Mouse (Mus musculus): ENCODE measurements around the gene Agl. TPM values are rescaled to one million over a fixed set of nuclear protein-coding genes. Genes with fewer than 3 reads are reported as not detected.

The Agl gene
- polyA plus RNA-seq, 1 experiment from 2014 or later: 150 TPM

DNA sequence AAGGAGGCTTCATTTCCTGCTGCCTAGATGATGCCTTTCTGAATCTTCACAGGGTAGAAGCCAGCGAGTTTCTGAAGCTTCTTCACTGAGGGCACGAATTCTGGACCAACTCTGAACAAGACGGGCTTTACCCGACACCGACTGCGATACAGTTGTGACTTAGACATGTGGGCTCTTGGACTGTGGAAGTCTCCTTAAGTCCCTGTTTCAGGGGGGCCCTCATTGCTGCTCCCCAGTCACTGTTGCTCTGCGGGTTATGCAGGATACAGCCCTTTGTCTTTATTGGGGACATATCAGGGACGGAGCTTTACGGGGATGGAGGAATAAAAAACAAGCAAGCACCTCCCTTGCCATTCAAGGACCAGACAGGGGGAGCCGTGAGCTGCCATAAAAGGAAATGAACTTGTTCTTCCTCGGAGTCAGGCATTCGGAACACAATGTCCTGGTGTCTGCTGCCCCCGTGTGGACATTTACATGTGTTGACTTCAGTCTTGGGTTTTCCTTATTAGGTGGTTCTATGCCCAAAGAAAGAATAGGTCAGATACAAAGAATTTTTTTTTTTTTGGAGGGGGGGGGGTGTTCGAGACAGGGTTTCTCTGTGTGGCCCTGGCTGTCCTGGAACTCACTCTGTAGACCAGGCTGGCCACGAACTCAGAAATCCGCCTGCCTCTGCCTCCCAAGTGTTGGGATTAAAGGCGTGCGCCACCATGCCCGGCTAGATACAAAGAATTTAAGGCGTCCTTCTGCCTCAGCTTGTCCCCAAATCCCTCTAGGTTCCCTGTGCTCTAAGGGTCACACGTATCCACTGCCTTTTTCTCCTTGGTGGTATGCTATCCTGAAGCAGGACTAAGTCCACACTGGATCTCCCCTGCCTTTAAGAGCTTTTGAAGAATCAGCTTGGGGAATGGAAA lies 28.1 kb upstream of the Agl start:
- Histone ChIP-seq H3K9ac (peak overlapping the region; percentile 52), H3K9me3 (replicated peaks) (no peaks in the 10 kb centered on the region), H3K4me1 (replicated peaks) (peaks cover 8% of the 10 kb centered on the region), H3K4me2 (peak overlapping the region; percentile 80), H3K36me3 (no peaks in the 10 kb centered on the region), H3K27me3 (no peaks in the 10 kb centered on the region), H3K27ac (peak overlapping the region; percentile 62; the same call in 1 of the 2 replicates), H3K4me3 (peak overlapping the region; percentile 47)
- ATAC-seq (replicated peaks; ENCODE audit: insufficient number of reproducible peaks, insufficient read depth, low FRiP score, low read depth): no peak; the same call in none of the 2 replicates
- WGBS: 19% methylated on average over 21 of the region's 21 CpGs

DNA sequence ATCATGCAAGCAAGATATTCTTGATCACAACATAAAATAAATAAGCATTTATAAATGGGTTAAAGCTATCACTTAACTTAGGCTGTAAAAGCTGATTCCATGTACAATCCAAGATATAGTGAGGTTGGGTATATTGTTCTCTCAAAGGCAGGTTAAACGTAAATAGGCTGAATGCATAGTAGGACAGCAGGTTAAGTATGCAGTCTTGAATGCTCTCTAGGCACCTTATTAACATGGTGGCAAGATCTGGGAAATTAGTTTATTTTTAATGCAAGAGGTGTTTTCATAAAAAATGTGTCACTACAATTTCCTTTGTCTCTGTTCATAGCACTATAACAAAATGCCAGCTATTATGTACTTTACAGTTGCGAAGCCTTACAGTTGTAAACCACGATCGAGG lies 27.4 kb upstream of the Agl start:
- Histone ChIP-seq H3K4me3 (peak overlapping the region; percentile 47), H3K4me1 (replicated peaks) (peaks cover 8% of the 10 kb centered on the region), H3K9me3 (replicated peaks) (no peaks in the 10 kb centered on the region), H3K27ac (peak overlapping the region; percentile 62; the same call in 1 of the 2 replicates), H3K36me3 (no peaks in the 10 kb centered on the region), H3K27me3 (no peaks in the 10 kb centered on the region), H3K4me2 (peak overlapping the region; percentile 80), H3K9ac (peak overlapping the region; percentile 52)
- WGBS: 62% methylated on average over 4 of the region's 4 CpGs
- ATAC-seq (replicated peaks; ENCODE audit: insufficient number of reproducible peaks, insufficient read depth, low FRiP score, low read depth): no peak

DNA sequence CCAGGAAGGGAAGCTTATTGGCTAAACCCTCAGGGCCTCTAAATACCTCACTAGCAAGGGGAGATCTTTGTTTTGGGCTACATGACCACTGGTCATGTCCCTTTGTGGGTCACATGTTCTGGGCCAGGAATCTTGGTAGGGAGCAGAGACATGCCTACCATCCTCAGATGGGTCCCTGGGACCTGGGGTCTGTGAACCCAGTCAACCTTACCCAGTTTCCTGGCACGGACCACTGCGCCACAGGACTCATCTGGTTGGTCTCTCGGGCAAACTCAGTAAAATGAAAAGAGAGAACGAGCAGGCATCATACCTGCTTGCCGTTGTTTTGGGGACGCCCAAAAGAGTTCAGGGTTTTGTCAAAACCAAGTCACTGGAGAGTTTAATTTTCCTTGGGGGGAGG lies 26.3 kb upstream of the Agl start:
- H3K4me2 ChIP-seq: no peak overlapping the region
- H3K4me3 ChIP-seq: no peak overlapping the region
- H3K27ac ChIP-seq: no peak overlapping the region
- H3K9me3 ChIP-seq (replicated peaks): no peaks in the 10 kb centered on the region
- WGBS: 92% methylated on average over 6 of the region's 6 CpGs
- no peaks in the 10 kb centered on the region for H3K36me3 ChIP-seq
- H3K27me3 ChIP-seq: no peaks in the 10 kb centered on the region
- peaks cover 8% of the 10 kb centered on the region for H3K4me1 ChIP-seq (replicated peaks)
- no peak overlapping the region for H3K9ac ChIP-seq
- no peak for ATAC-seq (replicated peaks; ENCODE audit: insufficient number of reproducible peaks, insufficient read depth, low FRiP score, low read depth)

DNA sequence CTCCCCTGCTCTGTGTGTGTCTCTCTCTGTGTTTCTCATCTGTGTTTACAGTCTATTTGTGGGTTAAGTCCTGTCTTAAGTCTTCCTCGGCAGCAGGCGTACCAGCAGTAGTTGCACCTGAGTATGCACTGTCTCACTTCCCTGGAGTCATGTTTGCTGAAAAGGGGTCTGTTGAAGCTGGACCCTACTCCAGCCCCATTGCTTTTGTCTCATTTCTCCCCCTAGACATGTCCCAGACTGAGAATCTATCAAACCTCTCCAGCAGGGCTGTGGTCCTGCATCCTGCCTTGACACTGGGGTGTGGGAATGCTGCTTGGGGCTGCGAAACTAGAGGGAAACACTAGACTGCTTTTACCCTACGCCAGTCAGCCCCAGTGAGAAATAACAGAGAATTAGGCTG lies 25.5 kb upstream of the Agl start:
- 76% methylated on average over 4 of the region's 4 CpGs for WGBS
- no peak for ATAC-seq (replicated peaks; ENCODE audit: insufficient number of reproducible peaks, insufficient read depth, low FRiP score, low read depth)

DNA sequence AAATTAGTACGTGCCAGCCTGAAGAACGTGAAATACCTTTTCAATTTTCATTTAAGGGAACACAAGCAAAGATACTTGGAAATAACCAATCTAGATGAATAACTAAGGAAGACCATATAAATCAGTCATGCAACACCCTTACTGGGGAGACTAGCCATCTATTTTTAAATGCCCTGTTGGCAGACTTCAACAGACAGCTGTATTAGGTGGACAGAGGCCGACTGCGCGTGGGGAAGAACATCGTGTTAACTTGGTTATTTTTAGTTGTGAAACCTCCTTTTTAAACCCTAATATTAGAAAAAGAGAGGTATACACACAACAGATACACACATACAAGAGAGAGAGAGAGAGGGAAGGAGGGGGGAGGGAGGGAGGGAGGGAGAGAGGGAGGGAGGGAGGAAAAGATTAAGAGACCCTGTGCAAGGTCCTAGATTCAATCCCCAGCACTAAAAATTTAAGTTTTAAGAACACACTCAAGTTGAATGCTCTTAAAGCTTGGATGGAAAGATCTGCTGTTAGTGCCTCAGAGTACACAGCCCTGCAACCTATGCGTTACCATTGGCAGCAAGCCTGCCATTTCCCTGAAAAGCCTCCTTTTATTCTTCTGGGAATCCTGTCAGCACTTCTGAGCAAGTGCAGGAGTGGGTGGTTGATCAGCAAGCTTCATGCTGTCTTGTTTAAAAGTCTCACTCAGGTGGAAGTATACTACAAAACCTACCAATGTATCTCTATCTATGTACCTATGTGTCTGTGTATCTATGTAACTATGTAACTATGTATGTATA lies 24.8 kb upstream of the Agl start:
- 0 out of 2 replicates have a peak overlapping the region, but pooled peaks have one; percentile 6 for H3K4me2 ChIP-seq
- WGBS: 53% methylated on average over 7 of the region's 7 CpGs

More for the DNA sequence above, 25.5 kb upstream of the Agl start:
- no peak overlapping the region for H3K4me3 ChIP-seq
- peaks cover 8% of the 10 kb centered on the region for H3K4me1 ChIP-seq (replicated peaks)
- H3K27me3 ChIP-seq: no peaks in the 10 kb centered on the region
- H3K36me3 ChIP-seq: no peaks in the 10 kb centered on the region
- no peaks in the 10 kb centered on the region for H3K9me3 ChIP-seq (replicated peaks)
- H3K9ac ChIP-seq: no peak overlapping the region
- no peak overlapping the region for H3K4me2 ChIP-seq
- H3K27ac ChIP-seq: peak overlapping the region; percentile 21

DNA sequence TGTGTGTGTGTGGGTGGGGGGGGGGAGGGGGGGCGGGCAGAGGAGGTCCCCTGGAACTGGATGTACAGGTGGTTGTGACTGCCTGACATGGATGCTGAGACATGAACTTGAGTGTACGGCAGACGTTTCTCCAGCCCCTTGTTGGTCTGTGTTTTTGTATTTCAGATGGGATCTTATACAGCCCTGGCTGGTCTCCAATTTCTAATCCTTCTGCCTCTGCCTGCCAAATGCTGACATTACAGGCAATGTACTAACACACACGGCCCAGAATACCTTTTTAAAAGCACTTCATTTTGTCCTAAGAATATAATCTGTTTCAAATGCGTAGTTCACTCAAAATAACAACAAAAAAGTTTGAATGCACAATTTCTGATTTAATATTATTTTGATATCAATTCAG lies 23.4 kb upstream of the Agl start:
- Histone ChIP-seq H3K4me3 (no peak overlapping the region), H3K9ac (no peak overlapping the region), H3K4me1 (replicated peaks) (peaks cover 8% of the 10 kb centered on the region), H3K27me3 (no peaks in the 10 kb centered on the region), H3K27ac (no peak overlapping the region), H3K9me3 (replicated peaks) (no peaks in the 10 kb centered on the region), H3K36me3 (no peaks in the 10 kb centered on the region), H3K4me2 (no peak overlapping the region)
- WGBS: 46% methylated on average over 5 of the region's 5 CpGs
- ATAC-seq (replicated peaks; ENCODE audit: insufficient number of reproducible peaks, insufficient read depth, low FRiP score, low read depth): no peak

More for the DNA sequence above, 24.8 kb upstream of the Agl start:
- Histone ChIP-seq H3K4me1 (replicated peaks) (peaks cover 8% of the 10 kb centered on the region), H3K27ac (peak overlapping the region; percentile 69), H3K9me3 (replicated peaks) (no peaks in the 10 kb centered on the region), H3K4me3 (no peak overlapping the region), H3K9ac (no peak overlapping the region), H3K36me3 (no peaks in the 10 kb centered on the region), H3K27me3 (no peaks in the 10 kb centered on the region)
- 0 out of 2 replicates have a peak, but pooled peaks have one; percentile 38 for ATAC-seq (replicated peaks; ENCODE audit: insufficient number of reproducible peaks, insufficient read depth, low FRiP score, low read depth)

DNA sequence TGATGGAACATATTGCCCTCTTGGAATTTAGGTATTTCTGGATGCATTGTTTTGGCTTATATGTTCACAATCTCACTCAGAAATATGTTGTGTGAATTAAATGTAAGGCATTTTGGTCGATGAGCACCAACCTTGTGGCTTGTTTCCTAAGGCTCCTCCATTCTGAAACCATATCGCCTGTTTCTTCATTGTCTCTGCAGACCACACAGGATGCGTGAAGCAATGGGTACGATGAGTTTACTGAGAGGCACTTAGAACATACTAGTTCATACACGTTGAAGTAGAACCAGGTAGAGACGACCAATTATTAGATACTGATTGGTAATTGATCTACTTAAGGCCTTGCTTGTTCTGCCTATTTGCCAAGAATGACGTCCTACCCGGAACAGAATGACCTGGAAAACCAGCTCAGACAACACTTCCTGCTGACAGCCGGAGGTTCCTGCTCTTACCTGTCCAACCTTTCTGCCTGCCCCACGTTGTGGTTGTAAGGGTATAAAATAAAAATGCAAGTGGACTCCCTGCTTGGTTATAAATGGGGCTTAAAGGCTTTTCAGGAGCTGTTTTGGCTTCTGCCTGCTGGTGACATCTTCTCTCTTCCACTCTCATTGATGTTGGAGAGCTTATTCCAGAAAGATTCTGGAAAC lies 21.4 kb upstream of the Agl start:
- no peaks in the 10 kb centered on the region for H3K27me3 ChIP-seq
- H3K9ac ChIP-seq: no peak overlapping the region
- WGBS: 84% methylated on average over 10 of the region's 10 CpGs
- H3K4me1 ChIP-seq (replicated peaks): peaks cover 8% of the 10 kb centered on the region
- H3K4me2 ChIP-seq: no peak overlapping the region
- no peak overlapping the region for H3K4me3 ChIP-seq
- no peak for ATAC-seq (replicated peaks; ENCODE audit: insufficient number of reproducible peaks, insufficient read depth, low FRiP score, low read depth)
- no peaks in the 10 kb centered on the region for H3K36me3 ChIP-seq
- H3K9me3 ChIP-seq (replicated peaks): no peaks in the 10 kb centered on the region
- H3K27ac ChIP-seq: no peak overlapping the region

DNA sequence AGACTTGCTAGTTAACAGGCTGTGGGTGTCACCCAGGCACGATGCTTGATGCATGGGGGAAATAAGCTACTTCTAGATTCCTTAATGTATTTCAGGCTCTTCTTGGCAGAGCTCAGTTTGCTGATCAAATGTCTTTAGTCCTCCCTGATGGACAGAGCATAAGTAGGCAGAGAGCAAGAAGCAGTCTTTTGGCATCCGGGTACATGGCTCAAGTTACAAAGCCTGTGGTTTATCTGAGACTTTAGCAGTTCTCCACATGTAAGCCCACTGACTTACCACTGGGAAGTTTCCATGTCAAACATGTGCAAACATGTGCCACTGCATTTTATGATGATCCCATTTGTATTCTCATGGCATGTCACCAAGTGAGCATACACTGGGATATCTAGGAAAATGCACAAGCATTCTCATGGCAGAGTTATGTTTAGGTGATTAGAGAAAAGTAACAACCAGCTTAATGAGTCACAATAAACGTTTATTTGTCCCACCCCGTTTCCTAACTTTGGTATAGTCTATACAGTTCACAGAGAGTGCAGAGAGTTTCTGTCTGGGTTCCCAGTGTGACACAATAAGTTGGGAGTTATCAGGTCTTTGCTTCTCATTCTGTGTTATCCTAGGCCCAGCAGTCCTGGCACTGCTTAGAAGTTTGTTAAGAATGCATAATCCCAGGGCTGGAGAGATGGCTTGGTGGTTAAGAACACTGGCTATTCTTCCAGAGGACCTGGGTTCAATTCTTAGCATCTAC lies 18.7 kb upstream of the Agl start:
- no peak overlapping the region for H3K4me3 ChIP-seq
- ATAC-seq (replicated peaks; ENCODE audit: insufficient number of reproducible peaks, insufficient read depth, low FRiP score, low read depth): no peak
- no peaks in the 10 kb centered on the region for H3K9me3 ChIP-seq (replicated peaks)
- H3K4me1 ChIP-seq (replicated peaks): no peaks in the 10 kb centered on the region
- no peaks in the 10 kb centered on the region for H3K27me3 ChIP-seq
- no peak overlapping the region for H3K27ac ChIP-seq
- 67% methylated on average over 4 of the region's 4 CpGs for WGBS
- H3K4me2 ChIP-seq: no peak overlapping the region
- H3K36me3 ChIP-seq: no peaks in the 10 kb centered on the region
- no peak overlapping the region for H3K9ac ChIP-seq

DNA sequence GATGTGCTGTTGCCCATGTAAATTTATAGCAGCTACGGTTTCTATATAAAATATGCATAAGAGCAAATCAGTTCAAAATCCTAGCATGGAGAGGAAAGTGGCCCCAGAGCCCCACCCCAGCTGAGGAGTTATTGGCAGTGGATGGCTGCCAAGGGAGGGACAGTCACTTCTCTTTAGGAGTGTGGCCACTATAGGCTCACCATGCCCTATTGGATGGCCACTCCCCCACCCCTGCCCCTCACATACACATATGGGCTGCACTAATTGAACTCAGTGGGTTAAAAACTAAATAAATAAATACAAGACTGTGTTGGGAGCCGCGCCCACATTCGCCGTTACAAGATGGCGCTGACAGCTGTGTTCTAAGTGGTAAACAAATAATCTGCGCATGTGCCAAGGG lies 9.3 kb upstream of the Agl start:
- Histone ChIP-seq H3K4me1 (replicated peaks) (peaks cover 5% of the 10 kb centered on the region; the same call in 1 of the 2 replicates), H3K27ac (no peak overlapping the region; the same call in 1 of the 2 replicates), H3K4me2 (no peak overlapping the region), H3K27me3 (no peaks in the 10 kb centered on the region), H3K9ac (no peak overlapping the region), H3K9me3 (replicated peaks) (no peaks in the 10 kb centered on the region), H3K36me3 (no peaks in the 10 kb centered on the region), H3K4me3 (no peak overlapping the region)
- WGBS: 88% methylated on average over 7 of the region's 7 CpGs
- ATAC-seq (replicated peaks; ENCODE audit: insufficient number of reproducible peaks, insufficient read depth, low FRiP score, low read depth): no peak

DNA sequence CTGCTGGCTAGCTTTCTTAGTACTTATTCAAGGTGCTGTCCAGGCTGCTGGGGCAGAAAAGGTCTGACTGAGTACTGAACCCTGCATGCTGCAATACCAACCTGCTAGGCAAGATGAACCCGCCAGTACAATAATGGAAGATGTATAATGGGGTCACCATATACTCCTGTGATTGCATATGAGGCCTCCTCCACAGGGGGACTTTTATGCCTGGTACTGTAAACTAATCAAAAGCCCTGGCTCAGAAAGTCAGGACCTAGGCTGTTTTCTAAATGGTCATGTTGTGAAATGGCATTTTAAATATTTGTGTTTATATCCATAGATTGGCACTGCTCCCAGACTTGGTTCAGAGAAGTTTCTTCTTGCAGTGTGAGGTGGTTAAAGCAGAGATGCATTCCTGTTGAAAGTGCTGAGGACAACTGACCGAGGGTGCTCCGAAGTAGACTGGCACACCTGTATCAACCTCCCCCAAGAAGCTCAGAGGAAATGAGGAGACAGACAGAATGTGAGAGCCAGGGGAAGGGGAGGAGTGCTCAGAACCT lies 8.8 kb upstream of the Agl start:
- Histone ChIP-seq H3K27me3 (no peaks in the 10 kb centered on the region), H3K4me1 (replicated peaks) (peaks cover 5% of the 10 kb centered on the region; the same call in 1 of the 2 replicates), H3K36me3 (no peaks in the 10 kb centered on the region), H3K27ac (no peak overlapping the region; the same call in 1 of the 2 replicates), H3K4me2 (no peak overlapping the region), H3K4me3 (no peak overlapping the region), H3K9ac (no peak overlapping the region), H3K9me3 (replicated peaks) (no peaks in the 10 kb centered on the region)
- no peak for ATAC-seq (replicated peaks; ENCODE audit: insufficient number of reproducible peaks, insufficient read depth, low FRiP score, low read depth)
- 67% methylated on average over 3 of the region's 3 CpGs for WGBS

All from heart, embryonic 15.5 days (tissue).